Mouse (Mus musculus): Measurements from ENCODE around the gene Clvs2. TPM values are rescaled to one million over a fixed set of nuclear protein-coding genes. Genes with fewer than 3 reads are reported as not detected.
A peak's percentile ranks its signal among the peaks of the same experiment; 100 is the strongest.

Gene Clvs2
- 5.9 and 6.1 TPM in 2 replicates for polyA plus RNA-seq (2016; fragmentation: Nextera tagmentation; extraction: Ambion mirVana)

DNA sequence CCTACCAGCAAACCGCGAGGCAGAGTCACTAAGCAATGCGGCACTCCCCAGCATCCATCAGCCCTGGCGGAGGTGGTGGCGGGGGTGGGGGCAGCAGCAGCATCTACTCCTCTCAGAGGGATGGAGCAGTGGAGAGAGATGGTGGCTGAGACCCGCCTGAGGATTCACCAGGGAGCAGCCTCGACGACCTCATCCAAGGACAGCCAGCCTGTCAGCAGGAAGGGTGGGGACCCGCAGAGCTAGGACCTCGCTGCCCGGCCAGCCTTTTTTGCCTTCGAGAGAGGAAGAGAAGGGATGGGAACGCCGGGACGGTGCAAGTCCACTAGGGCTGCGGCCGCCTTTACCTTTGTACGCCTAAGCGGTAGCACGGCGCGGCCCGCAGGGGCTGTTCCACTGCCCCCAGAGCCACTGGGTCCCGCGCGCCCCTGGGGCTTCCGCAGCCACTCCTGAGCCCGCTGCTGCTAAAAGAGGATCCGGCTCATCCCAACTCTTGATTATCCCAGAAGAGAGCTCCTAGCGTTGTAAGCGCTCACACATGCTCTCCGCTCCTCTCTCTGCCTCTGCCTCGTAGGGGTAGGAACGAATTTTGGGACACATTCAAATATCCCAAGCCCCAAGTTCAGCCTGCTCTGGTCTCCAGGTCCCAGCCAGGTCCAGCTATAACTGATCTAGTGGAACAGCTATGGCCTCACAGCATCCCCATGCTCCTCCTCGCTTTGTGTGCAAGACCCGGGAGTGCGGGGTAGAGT lies at the start of gene Clvs2:
Gene Clvs2, minus strand, starts transcription at position 639 of the 749 bp plus-strand sequence.
- Histone ChIP-seq H3K4me3 (peak within 1 kb of the TSS; percentile 53), H3K4me1 (no peaks in the 10 kb centered on the region), H3K36me3 (no peaks in the 10 kb centered on the region), H3K9me3 (replicated peaks) (no peaks in the 10 kb centered on the region), H3K27ac (peak within 1 kb of the TSS; percentile 77), H3K9ac (peak within 1 kb of the TSS; percentile 78), H3K4me2 (replicated peaks) (peak within 1 kb of the TSS; percentile 83), H3K27me3 (no peaks in the 10 kb centered on the region; the same call in 1 of the 2 replicates)
- WGBS, result 2% methylated on average over 37 of the region's 37 CpGs
- peak; percentile 92 for ATAC-seq (ENCODE audit: low FRiP score)

DNA sequence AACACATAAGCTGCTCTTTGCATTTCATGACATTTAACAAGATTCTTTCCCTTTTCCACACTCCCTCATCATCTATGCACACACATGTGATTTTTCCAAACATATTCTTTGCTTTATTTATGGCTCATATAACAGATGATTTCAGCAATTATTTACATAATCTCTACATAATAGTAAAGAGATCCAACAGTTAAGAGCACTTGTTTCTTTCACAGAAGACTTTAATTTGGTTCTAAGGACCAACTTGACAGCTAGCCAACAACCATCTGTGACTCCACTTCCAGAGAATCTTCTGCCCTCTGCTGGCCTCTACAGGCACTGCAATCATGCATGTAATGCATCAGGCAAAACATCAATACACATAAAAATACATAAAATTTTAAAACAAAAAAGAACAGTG lies 28.6 kb upstream of the Clvs2 start:
- Histone ChIP-seq H3K27me3 (no peaks in the 10 kb centered on the region), H3K9me3 (replicated peaks) (no peaks in the 10 kb centered on the region), H3K4me1 (no peaks in the 10 kb centered on the region), H3K4me2 (replicated peaks) (no peak overlapping the region), H3K9ac (no peak overlapping the region), H3K4me3 (no peak overlapping the region), H3K36me3 (no peaks in the 10 kb centered on the region), H3K27ac (no peak overlapping the region)
- ATAC-seq (ENCODE audit: low FRiP score), result no peak

DNA sequence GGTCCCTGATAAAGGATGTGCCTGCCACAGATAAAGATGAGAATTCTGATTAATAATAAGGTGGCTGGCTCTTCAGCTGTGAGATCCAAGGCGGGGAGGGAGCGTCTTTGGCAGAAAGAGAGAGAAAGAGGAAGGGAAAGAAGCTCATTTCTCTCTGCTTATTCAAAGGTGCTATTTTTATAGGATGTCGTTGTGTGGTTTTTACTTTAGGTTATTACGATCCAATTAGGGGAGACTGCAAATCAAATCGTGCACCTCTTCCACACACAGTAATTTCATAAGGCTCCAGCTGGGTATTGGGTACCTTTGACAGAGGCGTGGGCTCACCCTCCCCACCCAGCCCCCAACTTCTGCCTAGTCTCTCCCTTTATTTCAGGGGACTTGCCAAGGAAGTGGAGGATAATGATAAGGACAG lies 985 bp downstream of the Clvs2 start:
- Histone ChIP-seq H3K4me1 (no peaks in the 10 kb centered on the region), H3K9me3 (replicated peaks) (no peaks in the 10 kb centered on the region), H3K27me3 (no peaks in the 10 kb centered on the region; the same call in 1 of the 2 replicates), H3K9ac (peak overlapping the region; percentile 78), H3K36me3 (no peaks in the 10 kb centered on the region), H3K4me2 (replicated peaks) (peak overlapping the region; percentile 83), H3K27ac (0 out of 2 replicates have a peak overlapping the region, but pooled peaks have one; percentile 77), H3K4me3 (peak overlapping the region; percentile 53)
- peak; percentile 58 for ATAC-seq (ENCODE audit: low FRiP score)
- 12% methylated on average over 6 of the region's 6 CpGs for WGBS

DNA sequence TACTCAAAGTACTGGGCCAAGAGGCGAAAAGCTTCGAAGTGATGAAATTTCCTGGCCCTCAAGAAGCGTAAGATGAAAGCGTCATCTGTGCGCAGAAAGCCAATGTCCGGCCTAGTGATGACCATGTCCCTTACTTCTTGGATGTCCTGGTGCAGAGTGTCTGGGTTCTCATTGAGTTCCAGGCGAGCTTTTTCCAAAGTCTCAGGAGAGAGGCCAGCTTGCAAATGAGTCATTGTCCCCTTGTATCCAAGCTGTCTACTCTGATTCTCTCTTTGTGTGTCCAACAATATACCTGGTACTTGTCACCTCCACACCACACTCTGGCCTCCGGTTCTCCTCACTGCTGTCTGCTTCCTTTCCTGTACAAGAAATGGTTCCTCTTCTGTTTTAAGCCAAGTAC lies 1.9 kb downstream of the Clvs2 start:
- H3K4me2 ChIP-seq (replicated peaks), result peak overlapping the region; percentile 21; the same call in 1 of the 2 replicates
- H3K4me1 ChIP-seq, result no peaks in the 10 kb centered on the region
- no peak overlapping the region for H3K27ac ChIP-seq
- H3K9ac ChIP-seq, result no peak overlapping the region
- no peak overlapping the region for H3K4me3 ChIP-seq
- H3K9me3 ChIP-seq (replicated peaks), result no peaks in the 10 kb centered on the region
- WGBS, result 92% methylated on average over 8 of the region's 8 CpGs
- ATAC-seq (ENCODE audit: low FRiP score), result no peak
- no peaks in the 10 kb centered on the region; the same call in 1 of the 2 replicates for H3K27me3 ChIP-seq
- H3K36me3 ChIP-seq, result no peaks in the 10 kb centered on the region

DNA sequence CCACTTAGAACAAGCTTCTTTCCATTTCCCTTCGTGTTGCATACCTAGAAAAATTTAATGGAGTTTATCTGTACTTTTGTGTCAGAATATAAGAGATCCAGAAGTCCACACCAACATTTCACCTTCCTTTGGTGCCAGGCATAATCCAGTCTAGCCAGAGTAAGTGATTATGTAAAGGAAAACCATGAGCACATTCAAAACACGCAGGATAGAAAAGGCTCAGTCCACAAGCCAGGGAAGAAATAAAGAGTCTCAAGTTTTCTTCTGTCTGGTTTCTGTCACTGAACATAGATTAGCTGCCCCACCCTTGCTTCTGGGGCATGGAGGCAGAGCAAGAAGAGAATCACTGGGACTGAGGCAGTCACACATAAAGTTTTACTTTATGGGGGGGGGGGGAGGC lies 8.4 kb downstream of the Clvs2 start:
- Histone ChIP-seq H3K4me3 (no peak overlapping the region), H3K4me2 (replicated peaks) (no peak overlapping the region), H3K27ac (no peak overlapping the region), H3K9me3 (replicated peaks) (no peaks in the 10 kb centered on the region), H3K4me1 (no peaks in the 10 kb centered on the region), H3K9ac (no peak overlapping the region), H3K36me3 (no peaks in the 10 kb centered on the region), H3K27me3 (no peaks in the 10 kb centered on the region)
- WGBS, result 90% methylated on average over 2 of the region's 2 CpGs
- ATAC-seq (ENCODE audit: low FRiP score), result no peak

DNA sequence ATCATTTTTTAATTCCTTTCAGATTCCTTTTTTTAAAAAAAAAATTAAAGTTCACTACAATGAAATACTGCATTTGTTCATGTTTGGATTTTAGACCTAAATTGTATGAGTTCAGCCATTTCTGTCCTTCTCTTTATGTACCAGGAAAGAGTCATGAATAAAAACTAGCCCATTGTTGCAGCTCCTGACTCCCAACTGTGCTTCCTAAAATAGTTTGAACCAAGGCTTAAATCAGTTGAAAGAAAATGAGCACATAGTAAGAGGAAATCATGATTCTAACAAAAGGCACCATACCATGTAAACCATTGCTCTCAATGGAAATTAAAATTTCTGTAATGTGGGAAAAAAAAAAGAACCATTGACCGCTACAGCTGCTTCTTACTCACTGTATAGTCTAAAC lies 11.4 kb downstream of the Clvs2 start:
- no peak overlapping the region for H3K4me2 ChIP-seq (replicated peaks)
- H3K27me3 ChIP-seq, result no peaks in the 10 kb centered on the region
- no peak overlapping the region for H3K27ac ChIP-seq
- no peaks in the 10 kb centered on the region for H3K9me3 ChIP-seq (replicated peaks)
- no peaks in the 10 kb centered on the region for H3K36me3 ChIP-seq
- H3K4me3 ChIP-seq, result no peak overlapping the region
- H3K4me1 ChIP-seq, result no peaks in the 10 kb centered on the region
- ATAC-seq (ENCODE audit: low FRiP score), result no peak
- no peak overlapping the region for H3K9ac ChIP-seq
- WGBS, result 85% methylated on average over 1 of the region's 1 CpGs

DNA sequence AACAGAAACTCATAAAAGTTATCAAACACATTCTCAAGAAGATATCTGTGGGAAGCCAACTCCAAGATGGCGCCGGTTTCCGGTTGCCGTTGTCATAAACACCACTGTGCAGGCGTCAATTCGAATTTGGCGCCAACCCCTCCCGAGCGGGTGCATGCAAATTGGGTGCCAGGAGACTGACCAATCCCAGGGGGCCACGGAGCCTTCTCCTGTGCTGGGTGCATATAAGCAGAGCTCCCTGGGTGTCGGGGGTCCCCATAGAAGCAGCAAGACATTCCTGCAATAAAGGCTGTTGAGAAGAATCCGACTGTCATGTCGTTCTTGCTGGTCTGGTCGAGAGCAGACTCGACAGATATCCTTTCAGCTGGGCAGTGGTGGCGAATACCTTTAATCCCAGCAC lies 31.8 kb downstream of the Clvs2 start:
- 90% methylated on average over 16 of the region's 16 CpGs for WGBS
- no peak overlapping the region for H3K9ac ChIP-seq
- no peaks in the 10 kb centered on the region for H3K4me1 ChIP-seq
- no peaks in the 10 kb centered on the region for H3K27me3 ChIP-seq
- no peak overlapping the region for H3K27ac ChIP-seq
- H3K4me3 ChIP-seq, result no peak overlapping the region
- H3K36me3 ChIP-seq, result no peaks in the 10 kb centered on the region
- H3K4me2 ChIP-seq (replicated peaks), result no peak overlapping the region
- no peaks in the 10 kb centered on the region for H3K9me3 ChIP-seq (replicated peaks)
- no peak for ATAC-seq (ENCODE audit: low FRiP score)

DNA sequence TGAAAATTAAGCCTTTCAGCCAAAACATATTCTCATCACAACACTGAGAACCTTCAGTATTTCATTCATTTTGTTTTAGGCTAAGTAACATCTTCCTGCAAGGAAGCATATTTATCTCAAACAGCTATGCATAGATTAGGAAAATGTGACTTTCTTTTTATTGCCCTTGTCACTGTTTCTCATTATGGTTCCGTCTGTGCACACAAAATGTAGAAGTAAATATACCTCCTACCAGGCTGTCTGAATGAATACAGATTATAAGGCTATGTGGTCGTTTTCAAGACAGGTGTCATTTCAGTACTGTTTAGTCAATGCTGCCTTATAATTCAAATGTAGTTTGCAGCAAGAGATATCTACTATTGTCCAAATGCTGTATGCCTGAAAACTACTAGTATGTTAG lies 35.8 kb downstream of the Clvs2 start:
- no peak for ATAC-seq (ENCODE audit: low FRiP score)
- 63% methylated on average over 2 of the region's 2 CpGs for WGBS

DNA sequence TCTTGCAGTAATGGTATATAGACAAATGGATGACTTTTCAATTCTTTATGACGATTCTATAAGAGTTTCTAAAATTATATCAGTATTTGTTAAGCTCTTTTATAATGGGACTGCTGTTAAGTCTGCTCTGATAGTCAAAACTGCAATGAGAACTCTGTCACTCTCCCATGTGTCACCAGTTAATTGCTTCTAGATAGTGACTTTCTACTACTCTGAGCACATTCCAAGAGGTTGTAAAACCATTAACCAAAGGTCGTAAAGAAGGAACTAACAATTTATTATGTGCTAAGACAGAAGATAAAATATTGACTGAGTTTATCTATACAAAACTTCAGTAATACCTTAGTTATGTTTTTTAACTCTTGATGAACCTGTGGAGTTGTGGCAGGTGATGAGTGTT lies 37.5 kb downstream of the Clvs2 start:
- ATAC-seq (ENCODE audit: low FRiP score), result no peak
- Histone ChIP-seq H3K4me3 (no peak overlapping the region), H3K4me2 (replicated peaks) (no peak overlapping the region), H3K4me1 (no peaks in the 10 kb centered on the region), H3K9me3 (replicated peaks) (no peaks in the 10 kb centered on the region), H3K27me3 (no peaks in the 10 kb centered on the region), H3K36me3 (no peaks in the 10 kb centered on the region), H3K27ac (no peak overlapping the region), H3K9ac (no peak overlapping the region)
- 73% methylated on average over 2 of the region's 2 CpGs for WGBS

More for the DNA sequence above, 35.8 kb downstream of the Clvs2 start:
- H3K9ac ChIP-seq, result no peak overlapping the region
- H3K27ac ChIP-seq, result no peak overlapping the region
- H3K4me1 ChIP-seq, result no peaks in the 10 kb centered on the region
- H3K4me2 ChIP-seq (replicated peaks), result no peak overlapping the region
- H3K9me3 ChIP-seq (replicated peaks), result no peaks in the 10 kb centered on the region
- H3K4me3 ChIP-seq, result no peak overlapping the region
- no peaks in the 10 kb centered on the region for H3K27me3 ChIP-seq
- no peaks in the 10 kb centered on the region for H3K36me3 ChIP-seq

DNA sequence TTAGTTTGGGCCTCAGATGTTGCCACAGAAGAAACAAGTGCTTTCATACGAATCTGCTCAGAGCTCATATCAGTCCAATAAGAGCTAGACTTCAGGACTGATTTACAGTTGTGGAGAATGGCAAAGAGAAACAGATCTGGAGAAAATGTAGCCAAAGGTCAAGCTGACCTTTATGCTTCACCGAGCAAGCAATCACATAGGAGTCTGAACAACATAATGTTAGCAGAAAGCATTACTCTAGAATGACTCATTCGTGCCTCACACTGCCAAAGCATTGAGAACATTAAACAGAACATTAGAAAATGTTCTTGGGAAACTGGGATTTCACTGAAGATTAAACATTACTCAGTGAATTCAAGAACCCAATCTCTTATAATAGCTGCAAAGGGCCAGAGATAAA lies 66.5 kb downstream of the Clvs2 start:
- 66% methylated on average over 3 of the region's 3 CpGs for WGBS
- ATAC-seq (ENCODE audit: low FRiP score), result no peak
- Histone ChIP-seq H3K36me3 (no peaks in the 10 kb centered on the region), H3K9me3 (replicated peaks) (no peaks in the 10 kb centered on the region), H3K4me3 (no peak overlapping the region), H3K4me2 (replicated peaks) (no peak overlapping the region), H3K27ac (no peak overlapping the region), H3K27me3 (no peaks in the 10 kb centered on the region), H3K9ac (no peak overlapping the region), H3K4me1 (no peaks in the 10 kb centered on the region)

DNA sequence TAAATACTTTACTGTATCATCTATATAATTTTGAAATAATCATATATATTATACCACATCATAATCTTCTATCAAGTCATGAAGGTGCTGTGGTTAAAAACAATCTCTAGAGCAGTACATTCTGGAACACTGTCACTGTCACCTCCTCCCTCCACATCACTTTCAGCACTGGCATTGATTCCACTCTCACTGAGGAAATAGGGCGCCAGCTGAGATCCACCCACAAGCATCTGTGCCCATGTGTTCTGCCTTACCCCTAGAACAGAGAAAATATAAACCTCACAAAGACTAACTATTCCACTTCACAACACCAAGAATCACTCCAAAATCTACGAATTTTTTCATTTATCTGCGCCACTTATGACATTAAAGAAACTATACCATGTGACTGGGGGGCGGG lies 84.2 kb downstream of the Clvs2 start:
- Histone ChIP-seq H3K4me2 (replicated peaks) (no peak overlapping the region), H3K27me3 (no peaks in the 10 kb centered on the region), H3K9ac (no peak overlapping the region), H3K4me3 (no peak overlapping the region), H3K9me3 (replicated peaks) (no peaks in the 10 kb centered on the region), H3K4me1 (no peaks in the 10 kb centered on the region), H3K36me3 (no peaks in the 10 kb centered on the region), H3K27ac (no peak overlapping the region)
- no peak for ATAC-seq (ENCODE audit: low FRiP score)
- WGBS, result 80% methylated on average over 4 of the region's 4 CpGs
